Comparison of ENCODE assay signal across 8 mouse cellular contexts in genomic region chr16:31905891-31906825, GRCm38 (mm10). TPM values are rescaled to one million over a fixed set of nuclear protein-coding genes. Genes with fewer than 3 reads are reported as not detected.
DNase-seq lines count a peak whose midpoint lies in the region; ATAC-seq and TF ChIP-seq lines count a peak whose summit lies in the region.
"Had no signal": no experiment of that assay in that cellular context is flagged by ENCODE, and none has a peak within 500 bp of the region (broad histone marks: within the 10 kb centered on the region; RNA-seq: fewer than 3 reads in every experiment).

No protein-coding gene starts in this region.

- no peaks in the 10 kb centered on the region for H3K27me3 ChIP-seq in liver, embryonic 11.5 days (replicated peaks; ENCODE audit: control insufficient read depth, insufficient read depth, low read length)
- no peaks in the 10 kb centered on the region for H3K27me3 ChIP-seq in embryonic facial prominence, embryonic 14.5 days (replicated peaks; ENCODE audit: control insufficient read depth, insufficient read depth, low read length)
- H3K27me3 ChIP-seq in intestine, postnatal 0 days (replicated peaks; ENCODE audit: control insufficient read depth, insufficient read depth, low read length) = no peaks in the 10 kb centered on the region
- no peaks in the 10 kb centered on the region for H3K27me3 ChIP-seq in stomach, embryonic 14.5 days (ENCODE audit: control insufficient read depth, insufficient read depth, low read length)

- H3K4me1 ChIP-seq in liver, embryonic 11.5 days (replicated peaks; ENCODE audit: control insufficient read depth, insufficient read depth, low read length) = peaks cover 3% of the 10 kb centered on the region
- 0 out of 2 replicates have a peak, but pooled peaks cover 4% of the 10 kb centered on the region for H3K4me1 ChIP-seq in embryonic facial prominence, embryonic 14.5 days (ENCODE audit: control insufficient read depth, insufficient read depth, low read length)
- H3K4me1 ChIP-seq in intestine, postnatal 0 days (replicated peaks; ENCODE audit: control insufficient read depth, insufficient read depth, low read length) = no peaks in the 10 kb centered on the region
- 0 out of 2 replicates have a peak, but pooled peaks cover 6% of the 10 kb centered on the region for H3K4me1 ChIP-seq in stomach, embryonic 14.5 days (ENCODE audit: control insufficient read depth, insufficient read depth, low read length)

- H3K36me3 ChIP-seq in liver, embryonic 11.5 days (ENCODE audit: control insufficient read depth, insufficient read depth, low read length) = no peaks in the 10 kb centered on the region
- no peaks in the 10 kb centered on the region for H3K36me3 ChIP-seq in embryonic facial prominence, embryonic 14.5 days (ENCODE audit: control insufficient read depth, insufficient read depth, low read length)
- no peaks in the 10 kb centered on the region for H3K36me3 ChIP-seq in intestine, postnatal 0 days (ENCODE audit: control insufficient read depth, insufficient read depth)
- no peaks in the 10 kb centered on the region for H3K36me3 ChIP-seq in stomach, embryonic 14.5 days (ENCODE audit: control insufficient read depth, insufficient read depth, low read length)

- no peak for ATAC-seq in liver, embryonic 11.5 days (replicated peaks; ENCODE audit: low FRiP score)
- no peak; the same call in 1 of the 2 replicates for ATAC-seq in embryonic facial prominence, embryonic 14.5 days (ENCODE audit: low read depth)
- peak; percentile 40 for ATAC-seq in intestine, postnatal 0 days
- no peak for ATAC-seq in stomach, embryonic 14.5 days (ENCODE audit: insufficient number of reproducible peaks, insufficient read depth, low FRiP score, low read depth)

- DNase-seq in liver, embryonic 11.5 days (ENCODE audit: low spot score) = no peak
- DNase-seq in liver = no peak
- DNase-seq in embryonic facial prominence, embryonic 14.5 days (ENCODE audit: low spot score) = peak; percentile 24
- DNase-seq in gastrocnemius, postnatal 25 days = no peak
- DNase-seq in urinary bladder, postnatal 36 days (ENCODE audit: low spot score in 2 of 2) = no peak

- no peaks in the 10 kb centered on the region for H3K9me3 ChIP-seq in liver, embryonic 11.5 days (ENCODE audit: control insufficient read depth, low read length)
- no peaks in the 10 kb centered on the region for H3K9me3 ChIP-seq in embryonic facial prominence, embryonic 14.5 days (ENCODE audit: control insufficient read depth, low read length)
- no peaks in the 10 kb centered on the region for H3K9me3 ChIP-seq in intestine, postnatal 0 days (ENCODE audit: control insufficient read depth)
- no peaks in the 10 kb centered on the region for H3K9me3 ChIP-seq in stomach, embryonic 14.5 days (ENCODE audit: control insufficient read depth, low read depth, low read length)

- TF ChIP-seq CTCF in intestine, postnatal 0 days (IDR thresholded peaks at IDR 0.05; ENCODE audit: low read depth) = no peak

- H3K4me3 ChIP-seq in liver, embryonic 11.5 days (ENCODE audit: low read depth, low read length) = peak overlapping the region; percentile 24; the same call in 1 of the 2 replicates
- H3K4me3 ChIP-seq in embryonic facial prominence, embryonic 14.5 days (ENCODE audit: low read depth, low read length) = peak overlapping the region; percentile 2; the same call in 1 of the 2 replicates
- 0 out of 2 replicates have a peak overlapping the region, but pooled peaks have one; percentile 5 for H3K4me3 ChIP-seq in intestine, postnatal 0 days (ENCODE audit: low read depth, low read length)
- H3K4me3 ChIP-seq in stomach, embryonic 14.5 days (ENCODE audit: low read depth, low read length) = no peak overlapping the region

- H3K4me2 ChIP-seq in liver, embryonic 11.5 days = peak overlapping the region; percentile 52
- H3K4me2 ChIP-seq in embryonic facial prominence, embryonic 14.5 days (ENCODE audit: low read depth, low read length) = peak overlapping the region; percentile 38
- H3K4me2 ChIP-seq in intestine, postnatal 0 days (replicated peaks; ENCODE audit: low read depth) = peak overlapping the region; percentile 59
- peak overlapping the region; percentile 42; the same call in 1 of the 2 replicates for H3K4me2 ChIP-seq in stomach, embryonic 14.5 days (replicated peaks; ENCODE audit: low read depth, low read length)

- WGBS in liver, embryonic 11.5 days = 35% methylated on average over 20 of the region's 20 CpGs
- WGBS in embryonic facial prominence, embryonic 14.5 days = 37% methylated on average over 20 of the region's 20 CpGs
- 21% methylated on average over 20 of the region's 20 CpGs for WGBS in intestine, postnatal 0 days
- WGBS in stomach, embryonic 14.5 days = 36% methylated on average over 20 of the region's 20 CpGs

- no peak overlapping the region for H3K27ac ChIP-seq in liver, embryonic 11.5 days (ENCODE audit: low read depth, low read length)
- H3K27ac ChIP-seq in embryonic facial prominence, embryonic 14.5 days (replicated peaks; ENCODE audit: low read depth, low read length) = no peak overlapping the region; the same call in 1 of the 2 replicates
- peak overlapping the region; percentile 72 for H3K27ac ChIP-seq in intestine, postnatal 0 days (ENCODE audit: low read depth, low read length)
- no peak overlapping the region for H3K27ac ChIP-seq in stomach, embryonic 14.5 days (ENCODE audit: low read length)

- H3K9ac ChIP-seq in liver, embryonic 11.5 days (ENCODE audit: low read depth, low read length) = no peak overlapping the region
- no peak overlapping the region for H3K9ac ChIP-seq in embryonic facial prominence, embryonic 14.5 days (ENCODE audit: low read depth, low read length)
- peak overlapping the region; percentile 34; the same call in 1 of the 2 replicates for H3K9ac ChIP-seq in intestine, postnatal 0 days (ENCODE audit: low read depth, low read length)
- no peak overlapping the region for H3K9ac ChIP-seq in stomach, embryonic 14.5 days (replicated peaks; ENCODE audit: low read depth, low read length)

RNA-seq across cellular contexts. Expression of gene Pigz, which starts 27.5 kb away (rescaled TPM):
- polyA plus RNA-seq in liver, embryonic 11.5 days (2014; fragmentation: Nextera tagmentation; extraction: Ambion mirVana) = 0.38 and 0.75 TPM in 2 replicates
- polyA plus RNA-seq in embryonic facial prominence, embryonic 14.5 days (2014; fragmentation: Nextera tagmentation; extraction: Ambion mirVana) = 0.59 and 0.70 TPM in 2 replicates
- polyA plus RNA-seq in intestine, postnatal 0 days (2015; fragmentation: Nextera tagmentation; extraction: Ambion mirVana) = 0.39 and 0.54 TPM in 2 replicates
- 0.63 and 0.68 TPM in 2 replicates for polyA plus RNA-seq in stomach, embryonic 14.5 days (2014; fragmentation: Nextera tagmentation; extraction: Ambion mirVana)
- 1 to 10 TPM in 1 of 2 experiments, under 1 TPM in 1; 0.87 to 2.3 TPM for total RNA-seq in gastrocnemius, postnatal 25 days (2021)

RNA-seq across cellular contexts. Expression of gene Meltf, which starts 27.5 kb away (rescaled TPM):
- 0.33 and 0.35 TPM in 2 replicates for polyA plus RNA-seq in liver, embryonic 11.5 days (2014; fragmentation: Nextera tagmentation; extraction: Ambion mirVana)
- polyA plus RNA-seq in embryonic facial prominence, embryonic 14.5 days (2014; fragmentation: Nextera tagmentation; extraction: Ambion mirVana) = 2.1 and 3.1 TPM in 2 replicates
- 568 and 663 TPM in 2 replicates for polyA plus RNA-seq in intestine, postnatal 0 days (2015; fragmentation: Nextera tagmentation; extraction: Ambion mirVana)
- 0.06 TPM in 1 of 2 replicates, not detected in the other for polyA plus RNA-seq in stomach, embryonic 14.5 days (2014; fragmentation: Nextera tagmentation; extraction: Ambion mirVana)
- not detected for total RNA-seq in gastrocnemius, postnatal 25 days (2021)
- total RNA-seq: adrenal gland, adult 18-20 months had no signal

RNA-seq across cellular contexts. Expression of gene 0610012G03Rik, which starts 42.1 kb away (rescaled TPM):
- polyA plus RNA-seq in liver, embryonic 11.5 days (2014; fragmentation: Nextera tagmentation; extraction: Ambion mirVana) = 86.1 and 93.7 TPM in 2 replicates
- polyA plus RNA-seq in embryonic facial prominence, embryonic 14.5 days (2014; fragmentation: Nextera tagmentation; extraction: Ambion mirVana) = 93.5 and 94.0 TPM in 2 replicates
- polyA plus RNA-seq in intestine, postnatal 0 days (2015; fragmentation: Nextera tagmentation; extraction: Ambion mirVana) = 203 and 214 TPM in 2 replicates
- polyA plus RNA-seq in stomach, embryonic 14.5 days (2014; fragmentation: Nextera tagmentation; extraction: Ambion mirVana) = 91.4 and 97.6 TPM in 2 replicates
- 10 to 100 TPM; 51.0 to 53.6 TPM for total RNA-seq in gastrocnemius, postnatal 25 days (2021)

RNA-seq across cellular contexts. Expression of gene Ncbp2, which starts 42.2 kb away (rescaled TPM):
- polyA plus RNA-seq in liver, embryonic 11.5 days (2014; fragmentation: Nextera tagmentation; extraction: Ambion mirVana) = 93.0 and 93.5 TPM in 2 replicates
- 96.3 and 109 TPM in 2 replicates for polyA plus RNA-seq in embryonic facial prominence, embryonic 14.5 days (2014; fragmentation: Nextera tagmentation; extraction: Ambion mirVana)
- polyA plus RNA-seq in intestine, postnatal 0 days (2015; fragmentation: Nextera tagmentation; extraction: Ambion mirVana) = 24.7 and 28.4 TPM in 2 replicates
- 115 and 116 TPM in 2 replicates for polyA plus RNA-seq in stomach, embryonic 14.5 days (2014; fragmentation: Nextera tagmentation; extraction: Ambion mirVana)
- 10 to 100 TPM; 14.5 to 15.3 TPM for total RNA-seq in gastrocnemius, postnatal 25 days (2021)

Comparison
In these comparisons a context has a peak if more than half of its experiments do, and no peak if none do; other contexts are left out.
1. RNA of gene Meltf, which starts 27.5 kb away (polyA plus RNA-seq): 568 to 663 TPM in intestine, postnatal 0 days; 2.1 to 3.1 TPM in embryonic facial prominence, embryonic 14.5 days, 0.33 to 0.35 TPM in liver, embryonic 11.5 days and 0.06 TPM in stomach, embryonic 14.5 days; every median in the first group is over 100 times any median in the second.
2. Peak in every context shown above with its lines, with median percentiles within 50 percentile points of each other: H3K4me2 ChIP-seq.